Mouse (Mus musculus): ENCODE measurements around the gene Gm16381. TPM values are rescaled to one million over a fixed set of nuclear protein-coding genes. Genes with fewer than 3 reads are reported as not detected.
"Not testable (repeated sequence)": the region's sequence is repeated elsewhere in the genome, so short reads cannot be mapped to it uniquely, and the experiment has no call there.

Gm16381 gene
- not detected in 2 replicates for polyA plus RNA-seq (2014; fragmentation: Nextera tagmentation; extraction: Ambion mirVana)

DNA sequence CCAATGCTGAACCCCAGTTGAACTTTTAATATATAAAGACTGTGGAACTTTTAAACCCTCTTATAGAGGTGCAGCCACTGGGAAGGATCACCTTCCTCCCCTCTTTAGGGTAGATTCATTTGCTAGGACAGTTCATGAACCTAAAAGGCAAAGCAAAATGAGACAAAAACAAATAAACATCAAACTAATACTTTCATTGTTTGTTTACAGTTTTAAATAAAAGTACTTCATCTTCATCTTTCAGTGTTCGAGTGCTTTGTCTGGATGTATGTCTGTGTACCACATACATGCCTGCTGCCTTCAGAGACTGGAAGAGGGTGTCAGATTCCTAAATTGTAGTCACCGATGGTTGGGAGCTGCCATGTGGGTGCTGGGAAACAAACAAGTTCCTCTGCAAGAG lies at the start of gene Gm16381:
TSS of gene Gm16381 (minus strand) at position 101 of the 400 bp plus-strand sequence.
- not testable (repeated sequence) for H3K27me3 ChIP-seq (ENCODE audit: control insufficient read depth, insufficient read depth, low read length); H3K4me2 ChIP-seq; H3K36me3 ChIP-seq (ENCODE audit: control insufficient read depth, insufficient read depth, low read length); ATAC-seq (replicated peaks; ENCODE audit: insufficient number of reproducible peaks, low FRiP score, low TSS enrichment); H3K9ac ChIP-seq (ENCODE audit: low read depth, low read length); H3K4me1 ChIP-seq (ENCODE audit: control insufficient read depth, insufficient read depth, low read length); H3K4me3 ChIP-seq (ENCODE audit: low read depth, low read length); H3K27ac ChIP-seq (ENCODE audit: low read depth, low read length); H3K9me3 ChIP-seq (replicated peaks; ENCODE audit: control insufficient read depth, low read length)
- WGBS (ENCODE audit: insufficient replicate concordance): 70% methylated on average over 1 of the region's 2 CpGs

DNA sequence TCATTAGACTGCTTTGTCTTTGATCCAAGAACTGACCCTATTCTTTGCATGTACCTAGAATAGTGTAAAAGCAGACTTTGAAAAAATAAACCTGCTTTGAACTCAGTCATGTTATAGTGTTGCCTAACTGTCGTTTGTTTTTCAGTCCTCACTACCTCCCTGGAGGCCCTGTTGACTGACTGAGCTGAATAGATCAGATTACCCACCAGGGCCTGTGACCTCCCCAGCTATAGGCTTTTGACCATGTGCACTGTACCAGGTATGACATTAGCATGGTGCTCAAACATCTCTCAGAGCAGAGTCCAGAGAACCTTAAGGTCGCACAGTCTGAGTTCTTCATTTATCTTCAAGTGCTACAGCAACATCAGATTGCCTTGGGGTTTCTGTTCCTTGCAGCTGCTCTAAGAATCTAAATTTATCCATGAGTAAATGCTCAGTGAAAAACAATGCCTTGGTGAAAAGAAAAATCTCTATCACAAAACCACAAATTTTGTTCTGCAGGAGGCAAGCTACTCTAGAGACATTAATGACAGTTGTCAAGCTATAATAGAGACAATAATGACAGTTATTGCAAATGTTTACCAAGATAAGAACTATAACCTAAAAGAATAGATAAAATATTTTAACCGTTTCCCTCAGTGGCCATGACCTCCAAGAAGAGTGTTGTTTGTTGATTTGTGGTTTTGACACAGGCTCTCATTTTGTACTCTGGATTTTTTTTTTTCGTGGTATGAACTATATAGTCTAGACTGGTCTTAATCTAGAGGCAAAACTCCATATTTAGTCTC lies 8.7 kb upstream of the Gm16381 start:
- H3K27me3 ChIP-seq (ENCODE audit: control insufficient read depth, insufficient read depth, low read length); H3K9me3 ChIP-seq (replicated peaks; ENCODE audit: control insufficient read depth, low read length); H3K4me2 ChIP-seq; ATAC-seq (replicated peaks; ENCODE audit: insufficient number of reproducible peaks, low FRiP score, low TSS enrichment); H3K9ac ChIP-seq (ENCODE audit: low read depth, low read length); H3K4me3 ChIP-seq (ENCODE audit: low read depth, low read length); H3K4me1 ChIP-seq (ENCODE audit: control insufficient read depth, insufficient read depth, low read length); H3K36me3 ChIP-seq (ENCODE audit: control insufficient read depth, insufficient read depth, low read length); H3K27ac ChIP-seq (ENCODE audit: low read depth, low read length): not testable (repeated sequence)
- WGBS (ENCODE audit: insufficient replicate concordance): 45% methylated on average over 2 of the region's 4 CpGs

DNA sequence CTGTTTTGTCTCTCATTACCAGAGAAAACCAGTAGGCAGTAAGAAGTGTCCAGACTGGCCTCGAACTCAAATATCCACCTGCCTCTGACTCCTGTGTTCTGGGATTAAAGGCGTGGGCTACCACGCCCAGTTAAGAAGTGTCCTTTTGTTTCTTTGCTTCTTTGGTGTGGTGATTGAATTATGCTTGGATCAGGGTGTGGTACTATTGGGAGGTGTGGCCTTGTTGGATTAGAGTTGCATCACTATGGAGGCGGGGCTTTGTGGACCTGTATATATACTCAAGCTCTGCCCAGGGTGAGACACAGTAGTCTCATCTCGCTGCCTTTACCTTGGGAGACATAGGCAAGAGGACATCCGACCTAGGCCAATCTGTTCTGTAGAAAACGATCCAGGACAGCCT lies 25.9 kb downstream of the Gm16381 start, which contains the start of gene Gm4027:
TSS of gene Gm4027 (plus strand) at position 301 of the 400 bp plus-strand sequence.
- H3K4me3 ChIP-seq (ENCODE audit: low read depth, low read length); ATAC-seq (replicated peaks; ENCODE audit: insufficient number of reproducible peaks, low FRiP score, low TSS enrichment); H3K9me3 ChIP-seq (replicated peaks; ENCODE audit: control insufficient read depth, low read length); H3K4me2 ChIP-seq; H3K4me1 ChIP-seq (ENCODE audit: control insufficient read depth, insufficient read depth, low read length); H3K9ac ChIP-seq (ENCODE audit: low read depth, low read length); H3K27ac ChIP-seq (ENCODE audit: low read depth, low read length); H3K36me3 ChIP-seq (ENCODE audit: control insufficient read depth, insufficient read depth, low read length); H3K27me3 ChIP-seq (ENCODE audit: control insufficient read depth, insufficient read depth, low read length): not testable (repeated sequence)
- WGBS (ENCODE audit: insufficient replicate concordance): 81% methylated on average over 4 of the region's 7 CpGs

DNA sequence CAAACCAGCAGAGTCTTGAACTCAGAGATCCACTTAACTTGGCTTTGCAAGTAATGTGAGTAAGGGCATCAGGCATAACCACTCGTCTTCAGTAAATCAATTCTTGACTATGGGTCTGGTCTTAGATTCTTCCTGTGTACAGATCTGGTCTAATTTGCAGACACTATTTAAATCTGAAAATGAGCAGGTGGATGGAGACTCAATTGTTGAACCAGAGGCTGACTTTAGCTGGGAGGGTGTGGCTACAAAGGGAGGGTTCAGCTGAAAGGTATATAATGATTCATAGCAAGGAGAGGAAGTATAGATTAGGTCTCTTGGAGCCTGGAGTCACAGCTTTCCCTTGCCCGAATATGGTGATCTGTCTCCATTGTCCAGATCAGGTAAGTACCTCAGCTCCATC lies 42.0 kb downstream of the Gm16381 start, which contains the start of gene Oog1:
TSS of gene Oog1 (plus strand) at position 301 of the 400 bp plus-strand sequence.
- H3K27me3 ChIP-seq (ENCODE audit: control insufficient read depth, insufficient read depth, low read length); H3K36me3 ChIP-seq (ENCODE audit: control insufficient read depth, insufficient read depth, low read length); H3K4me1 ChIP-seq (ENCODE audit: control insufficient read depth, insufficient read depth, low read length); H3K9ac ChIP-seq (ENCODE audit: low read depth, low read length); H3K4me2 ChIP-seq; H3K9me3 ChIP-seq (replicated peaks; ENCODE audit: control insufficient read depth, low read length); H3K4me3 ChIP-seq (ENCODE audit: low read depth, low read length); ATAC-seq (replicated peaks; ENCODE audit: insufficient number of reproducible peaks, low FRiP score, low TSS enrichment); H3K27ac ChIP-seq (ENCODE audit: low read depth, low read length): not testable (repeated sequence)
- 54% methylated on average over 1 of the region's 2 CpGs for WGBS (ENCODE audit: insufficient replicate concordance)

DNA sequence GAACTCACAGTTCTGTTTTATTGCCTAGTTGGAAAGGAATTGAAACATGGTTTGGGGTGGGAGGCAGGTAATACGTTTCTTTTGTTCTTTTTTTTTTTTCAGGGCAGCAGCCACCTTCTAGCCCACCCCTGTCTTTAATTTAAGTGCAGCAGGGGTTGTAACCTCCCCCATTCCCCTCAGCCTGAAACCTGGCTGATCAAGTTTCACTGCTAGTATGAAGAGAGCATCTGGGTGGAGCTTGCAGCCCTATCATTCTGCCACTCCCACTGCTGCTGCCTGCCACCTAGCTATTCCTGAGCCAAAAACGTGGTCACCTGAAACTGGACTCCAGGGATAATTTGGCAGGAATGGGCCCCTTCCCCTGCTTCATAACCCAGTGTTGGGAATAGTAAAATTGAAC lies 43.0 kb downstream of the Gm16381 start:
- H3K27ac ChIP-seq (ENCODE audit: low read depth, low read length); H3K4me3 ChIP-seq (ENCODE audit: low read depth, low read length); H3K9ac ChIP-seq (ENCODE audit: low read depth, low read length); H3K27me3 ChIP-seq (ENCODE audit: control insufficient read depth, insufficient read depth, low read length); H3K36me3 ChIP-seq (ENCODE audit: control insufficient read depth, insufficient read depth, low read length); H3K4me1 ChIP-seq (ENCODE audit: control insufficient read depth, insufficient read depth, low read length); H3K4me2 ChIP-seq; H3K9me3 ChIP-seq (replicated peaks; ENCODE audit: control insufficient read depth, low read length); ATAC-seq (replicated peaks; ENCODE audit: insufficient number of reproducible peaks, low FRiP score, low TSS enrichment): not testable (repeated sequence)
- 10% methylated on average over 2 of the region's 2 CpGs for WGBS (ENCODE audit: insufficient replicate concordance)

Other genes with a start within 250 kb of the Gm16381 start
- gene Slirp, start 200.7 kb downstream of the Gm16381 start, polyA plus RNA-seq (2014; fragmentation: Nextera tagmentation; extraction: Ambion mirVana): 256 and 291 TPM in 2 replicates
- gene Alkbh1, start 200.6 kb downstream of the Gm16381 start, polyA plus RNA-seq (2014; fragmentation: Nextera tagmentation; extraction: Ambion mirVana): 39.6 and 52.6 TPM in 2 replicates
- gene Snw1, start 172.3 kb downstream of the Gm16381 start, polyA plus RNA-seq (2014; fragmentation: Nextera tagmentation; extraction: Ambion mirVana): 95.7 and 95.9 TPM in 2 replicates
- not detected in 2 replicates for gene Gm5788, start 149.9 kb downstream of the Gm16381 start, polyA plus RNA-seq (2014; fragmentation: Nextera tagmentation; extraction: Ambion mirVana)
- gene Gm8300, start 130.3 kb downstream of the Gm16381 start, polyA plus RNA-seq (2014; fragmentation: Nextera tagmentation; extraction: Ambion mirVana): not detected in 2 replicates
- not detected in 2 replicates for gene Oog1, start 41.9 kb downstream of the Gm16381 start, polyA plus RNA-seq (2014; fragmentation: Nextera tagmentation; extraction: Ambion mirVana)
- not detected in 2 replicates for gene Gm4027, start 25.8 kb downstream of the Gm16381 start, polyA plus RNA-seq (2014; fragmentation: Nextera tagmentation; extraction: Ambion mirVana)
- gene Gm21319, start 131.1 kb upstream of the Gm16381 start, polyA plus RNA-seq (2014; fragmentation: Nextera tagmentation; extraction: Ambion mirVana): not detected in 2 replicates
- not detected in 2 replicates for gene Gm21936, start 150.9 kb upstream of the Gm16381 start, polyA plus RNA-seq (2014; fragmentation: Nextera tagmentation; extraction: Ambion mirVana)
- not detected in 2 replicates for gene BB287469, start 172.0 kb upstream of the Gm16381 start, polyA plus RNA-seq (2014; fragmentation: Nextera tagmentation; extraction: Ambion mirVana)
- gene Gm2001, start 197.7 kb upstream of the Gm16381 start, polyA plus RNA-seq (2014; fragmentation: Nextera tagmentation; extraction: Ambion mirVana): not detected in 2 replicates
- not detected in 2 replicates for gene Gm2016, start 229.5 kb upstream of the Gm16381 start, polyA plus RNA-seq (2014; fragmentation: Nextera tagmentation; extraction: Ambion mirVana)

All from heart, embryonic 11.5 days (tissue).